Mouse (Mus musculus) G1E (cell line): ENCODE data around the gene 1700001K19Rik. TPM values are rescaled to one million over a fixed set of nuclear protein-coding genes. Genes with fewer than 3 reads are reported as not detected.

Source experiments
- ATAC-seq: 2 replicates; pipeline ENCODE4 v1.8.0; 2016; ENCODE audit warnings: mild to moderate bottlenecking; ENCODE audit not compliant: insufficient number of reproducible peaks, poor library complexity, low FRiP score, severe bottlenecking; ENCODE audit errors: extremely low read depth
- DNase-seq: peaks from one replicate; pipeline ENCODE4 v3.0.0; 2012; ENCODE audit warnings: low spot score
- H3K27me3 ChIP-seq: 2 replicates; pipeline ENCODE4 v1.6.1; 2012; ENCODE audit warnings: mild to moderate bottlenecking, low read length, inconsistent platforms; ENCODE audit not compliant: insufficient read depth
- H3K36me3 ChIP-seq: replicated peaks from 2 replicates; pipeline ENCODE3; 2012; ENCODE audit warnings: mild to moderate bottlenecking, inconsistent platforms
- H3K4me1 ChIP-seq: 2 replicates; pipeline ENCODE4 v1.6.1; 2012; ENCODE audit warnings: low read depth, low read length, inconsistent platforms, mixed read lengths; ENCODE audit not compliant: insufficient read depth
- H3K4me3 ChIP-seq: 2 replicates; pipeline ENCODE4 v1.5.1; 2012; ENCODE audit warnings: low read depth, mild to moderate bottlenecking, inconsistent platforms, low read length, moderate library complexity, mixed read lengths
- H3K9me3 ChIP-seq: replicated peaks from 2 replicates; pipeline ENCODE4 v1.6.1; 2012; ENCODE audit warnings: inconsistent platforms
- CTCF ChIP-seq: IDR thresholded peaks from 2 replicates; pipeline ENCODE4 v1.5.1; 2012; ENCODE audit warnings: low read depth, low read length, inconsistent platforms, mixed read lengths
- GATA1 ChIP-seq: IDR thresholded peaks from 2 replicates; pipeline ENCODE4 v1.6.1; 2012; ENCODE audit warnings: borderline replicate concordance, low read length, inconsistent platforms, mixed read lengths
- GATA2 ChIP-seq: IDR thresholded peaks from 2 replicates; pipeline ENCODE4 v1.6.1; 2012; ENCODE audit warnings: low read depth, low read length, inconsistent platforms, borderline replicate concordance
- POLR2AphosphoS5 ChIP-seq: IDR thresholded peaks from 2 replicates; pipeline ENCODE4 v1.6.1; 2012; ENCODE audit warnings: low read depth, low read length, inconsistent platforms; ENCODE audit not compliant: insufficient replicate concordance
- TAL1 ChIP-seq: conservative IDR thresholded peaks from 2 replicates; pipeline ENCODE4 v1.6.1; 2012; ENCODE audit warnings: low read depth, low read length, inconsistent platforms, mixed read lengths
- polyA plus RNA-seq: library from polyadenylated mRNA; stranded (reverse); fragments of >175 nt; gene quantifications from 2 replicates; pipeline ENCODE4 v1.2.3, GENCODE M21; 2012
- total RNA-seq, 2 experiments: library from RNA; stranded (forward) in 1 of 2; stranded (reverse) in 1 of 2; fragments of 200-1000 nt in 1 of 2; fragments of >200 nt in 1 of 2; fragmentation: Nextera tagmentation in 1 of 2; gene quantifications; 2 replicates each; pipeline ENCODE4 v1.2.3; 2014 to 2017

1700001K19Rik gene
- total and polyA plus RNA-seq, 3 experiments: not detected

- H3K27me3 ChIP-seq: no peaks in the 10 kb centered on the region; the same call in 1 of the 2 replicates
- TF ChIP-seq POLR2AphosphoS5: no peak
- ATAC-seq: no peak
- H3K4me1 ChIP-seq: no peaks in the 10 kb centered on the region; the same call in 1 of the 2 replicates
- no peak for DNase-seq
- no peaks in the 10 kb centered on the region for H3K9me3 ChIP-seq
- H3K36me3 ChIP-seq: peaks cover 99% of the 10 kb centered on the region
- no peak overlapping the region for H3K4me3 ChIP-seq
These were observed 20.7 kb downstream of the 1700001K19Rik start for GRCm38 (mm10) chr12:110661746-110662145.

- peaks cover 94% of the 10 kb centered on the region for H3K36me3 ChIP-seq
- ATAC-seq: no peak
- H3K4me3 ChIP-seq: no peak overlapping the region
- no peak for DNase-seq
- peaks cover 3% of the 10 kb centered on the region; the same call in 1 of the 2 replicates for H3K4me1 ChIP-seq
- no peak for TF ChIP-seq GATA1
- TF ChIP-seq CTCF: no peak
- no peak for TF ChIP-seq TAL1
- no peak for TF ChIP-seq GATA2
- no peak for TF ChIP-seq POLR2AphosphoS5
- no peaks in the 10 kb centered on the region; the same call in 1 of the 2 replicates for H3K27me3 ChIP-seq
- no peaks in the 10 kb centered on the region for H3K9me3 ChIP-seq
These were observed 31.0 kb downstream of the 1700001K19Rik start for GRCm38 (mm10) chr12:110651464-110651863.

- TF ChIP-seq CTCF (no peak), GATA2 (no peak), POLR2AphosphoS5 (no peak), GATA1 (no peak), TAL1 (no peak)
- H3K27me3 ChIP-seq: no peaks in the 10 kb centered on the region; the same call in 1 of the 2 replicates
- H3K4me3 ChIP-seq: no peak overlapping the region; the same call in 1 of the 2 replicates
- H3K36me3 ChIP-seq: peaks cover 93% of the 10 kb centered on the region
- ATAC-seq (no peak), DNase-seq (no peak)
- no peaks in the 10 kb centered on the region for H3K9me3 ChIP-seq
- no peaks in the 10 kb centered on the region for H3K4me1 ChIP-seq
These were observed 32.2 kb downstream of the 1700001K19Rik start for GRCm38 (mm10) chr12:110650241-110650641.

- Histone ChIP-seq H3K36me3 (peaks cover 100% of the 10 kb centered on the region), H3K4me1 (no peaks in the 10 kb centered on the region), H3K4me3 (no peak overlapping the region), H3K9me3 (no peaks in the 10 kb centered on the region), H3K27me3 (no peaks in the 10 kb centered on the region)
- ATAC-seq: no peak
- no peak for DNase-seq
- TF ChIP-seq POLR2AphosphoS5 (no peak), GATA1 (no peak), TAL1 (no peak), GATA2 (no peak), CTCF (no peak)
These were observed 44.8 kb downstream of the 1700001K19Rik start for GRCm38 (mm10) chr12:110637507-110638114.

GRCm38 (mm10) chr12:110636293-110636692, 46.1 kb downstream of the 1700001K19Rik start:
- H3K4me3 ChIP-seq: no peak overlapping the region
- H3K4me1 ChIP-seq: no peaks in the 10 kb centered on the region
- TF ChIP-seq CTCF (no peak), GATA1 (no peak), GATA2 (no peak), POLR2AphosphoS5 (no peak), TAL1 (no peak)
- peaks cover 100% of the 10 kb centered on the region for H3K36me3 ChIP-seq
- no peak for DNase-seq
- H3K27me3 ChIP-seq: no peaks in the 10 kb centered on the region
- no peaks in the 10 kb centered on the region for H3K9me3 ChIP-seq
- ATAC-seq: no peak

GRCm38 (mm10) chr12:110630056-110630455, 52.4 kb downstream of the 1700001K19Rik start:
- H3K36me3 ChIP-seq: peaks cover 100% of the 10 kb centered on the region
- ATAC-seq (no peak), DNase-seq (no peak)
- H3K9me3 ChIP-seq: no peaks in the 10 kb centered on the region
- H3K4me1 ChIP-seq: no peaks in the 10 kb centered on the region
- TF ChIP-seq GATA2: no peak
- TF ChIP-seq GATA1: no peak
- no peak for TF ChIP-seq CTCF
- TF ChIP-seq POLR2AphosphoS5: no peak
- TF ChIP-seq TAL1: no peak
- H3K27me3 ChIP-seq: no peaks in the 10 kb centered on the region
- H3K4me3 ChIP-seq: no peak overlapping the region

Other genes starting within 250 kb of the 1700001K19Rik start
- 174 and 192 TPM in 2 replicates for gene Ppp2r5c, start 235.5 kb downstream of the 1700001K19Rik start, total RNA-seq (2014; fragmentation: Nextera tagmentation)
- 262 and 282 TPM in 2 replicates for gene Ppp2r5c, start 235.5 kb downstream of the 1700001K19Rik start, total RNA-seq (2017)
- 24.6 and 30.6 TPM in 2 replicates for gene Ppp2r5c, start 235.5 kb downstream of the 1700001K19Rik start, polyA plus RNA-seq
- 344 and 349 TPM in 2 replicates for gene Dync1h1, start 81.2 kb downstream of the 1700001K19Rik start, total RNA-seq (2014; fragmentation: Nextera tagmentation)
- gene Dync1h1, start 81.2 kb downstream of the 1700001K19Rik start, total RNA-seq (2017): 112 and 118 TPM in 2 replicates
- 231 and 251 TPM in 2 replicates for gene Dync1h1, start 81.2 kb downstream of the 1700001K19Rik start, polyA plus RNA-seq
- gene Hsp90aa1, start 20.1 kb upstream of the 1700001K19Rik start, total RNA-seq (2014; fragmentation: Nextera tagmentation): 1,636 and 2,110 TPM in 2 replicates
- gene Hsp90aa1, start 20.1 kb upstream of the 1700001K19Rik start, total RNA-seq (2017): 2,016 and 2,418 TPM in 2 replicates
- 197 and 458 TPM in 2 replicates for gene Hsp90aa1, start 20.1 kb upstream of the 1700001K19Rik start, polyA plus RNA-seq
- gene Wdr20, start 55.3 kb upstream of the 1700001K19Rik start, total RNA-seq (2014; fragmentation: Nextera tagmentation): 28.5 and 36.9 TPM in 2 replicates
- 47.1 and 47.7 TPM in 2 replicates for gene Wdr20, start 55.3 kb upstream of the 1700001K19Rik start, total RNA-seq (2017)
- 8.1 and 16.4 TPM in 2 replicates for gene Wdr20, start 55.3 kb upstream of the 1700001K19Rik start, polyA plus RNA-seq
- gene Mok, start 158.3 kb upstream of the 1700001K19Rik start, total RNA-seq (2014; fragmentation: Nextera tagmentation): 0.49 and 3.3 TPM in 2 replicates
- gene Mok, start 158.3 kb upstream of the 1700001K19Rik start, total RNA-seq (2017): 0.76 and 0.93 TPM in 2 replicates
- 0.41 and 0.62 TPM in 2 replicates for gene Mok, start 158.3 kb upstream of the 1700001K19Rik start, polyA plus RNA-seq
- gene Zfp839, start 167.6 kb upstream of the 1700001K19Rik start, total RNA-seq (2014; fragmentation: Nextera tagmentation): 4.7 and 8.1 TPM in 2 replicates
- gene Zfp839, start 167.6 kb upstream of the 1700001K19Rik start, total RNA-seq (2017): 7.9 and 16.0 TPM in 2 replicates
- 7.0 and 8.0 TPM in 2 replicates for gene Zfp839, start 167.6 kb upstream of the 1700001K19Rik start, polyA plus RNA-seq
- gene Cinp, start 206.5 kb upstream of the 1700001K19Rik start, total RNA-seq (2014; fragmentation: Nextera tagmentation): 78.8 and 82.8 TPM in 2 replicates
- gene Cinp, start 206.5 kb upstream of the 1700001K19Rik start, total RNA-seq (2017): 127 and 134 TPM in 2 replicates
- gene Cinp, start 206.5 kb upstream of the 1700001K19Rik start, polyA plus RNA-seq: 14.0 and 23.4 TPM in 2 replicates
- gene Tecpr2, start 206.6 kb upstream of the 1700001K19Rik start, total RNA-seq (2014; fragmentation: Nextera tagmentation): 9.2 and 13.9 TPM in 2 replicates
- 7.7 and 8.7 TPM in 2 replicates for gene Tecpr2, start 206.6 kb upstream of the 1700001K19Rik start, total RNA-seq (2017)
- gene Tecpr2, start 206.6 kb upstream of the 1700001K19Rik start, polyA plus RNA-seq: 4.5 and 5.6 TPM in 2 replicates